Mouse (Mus musculus): ENCODE results near the gene Ppid.

DNA sequence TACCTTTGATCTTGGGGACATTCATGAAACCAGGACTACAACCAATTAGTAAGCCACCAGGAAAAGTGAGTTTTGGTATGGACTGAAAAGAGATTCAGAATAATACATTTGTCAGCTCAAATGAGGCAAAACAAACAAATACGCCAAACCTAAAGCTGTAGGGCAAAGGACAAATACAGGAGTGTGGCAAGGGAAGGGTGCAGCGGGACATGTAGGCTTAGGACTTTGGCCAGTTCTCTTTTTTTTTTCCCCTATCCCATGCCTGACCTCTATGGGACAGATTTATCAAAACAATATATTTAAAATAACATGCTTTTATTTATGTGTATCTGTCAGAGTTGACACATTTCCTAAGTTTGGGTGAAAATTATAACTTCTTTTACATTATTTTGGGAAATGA is 18.7 kb downstream of the Ppid start:
- no peak for TF ChIP-seq CTCF (IDR thresholded peaks at IDR 0.05; ENCODE audit: low read depth, low read length)
- TF ChIP-seq GATA1 (IDR thresholded peaks at IDR 0.05; ENCODE audit: borderline replicate concordance, low read length), result no peak
